Mouse (Mus musculus): ENCODE data around the gene Edn2. TPM values are rescaled to one million over a fixed set of nuclear protein-coding genes. Genes with fewer than 3 reads are reported as not detected.
A peak's percentile ranks its signal among the peaks of the same experiment; 100 is the strongest.

The Edn2 gene
- total RNA-seq (2021): not detected
- long read RNA-seq, experiment 1, partial matches to known transcripts: 0 of 1 reads
- long read RNA-seq, experiment 1, other reads (novel, unspliced or antisense): 0 of 1 reads
- long read RNA-seq, experiment 2: 0 reads

DNA sequence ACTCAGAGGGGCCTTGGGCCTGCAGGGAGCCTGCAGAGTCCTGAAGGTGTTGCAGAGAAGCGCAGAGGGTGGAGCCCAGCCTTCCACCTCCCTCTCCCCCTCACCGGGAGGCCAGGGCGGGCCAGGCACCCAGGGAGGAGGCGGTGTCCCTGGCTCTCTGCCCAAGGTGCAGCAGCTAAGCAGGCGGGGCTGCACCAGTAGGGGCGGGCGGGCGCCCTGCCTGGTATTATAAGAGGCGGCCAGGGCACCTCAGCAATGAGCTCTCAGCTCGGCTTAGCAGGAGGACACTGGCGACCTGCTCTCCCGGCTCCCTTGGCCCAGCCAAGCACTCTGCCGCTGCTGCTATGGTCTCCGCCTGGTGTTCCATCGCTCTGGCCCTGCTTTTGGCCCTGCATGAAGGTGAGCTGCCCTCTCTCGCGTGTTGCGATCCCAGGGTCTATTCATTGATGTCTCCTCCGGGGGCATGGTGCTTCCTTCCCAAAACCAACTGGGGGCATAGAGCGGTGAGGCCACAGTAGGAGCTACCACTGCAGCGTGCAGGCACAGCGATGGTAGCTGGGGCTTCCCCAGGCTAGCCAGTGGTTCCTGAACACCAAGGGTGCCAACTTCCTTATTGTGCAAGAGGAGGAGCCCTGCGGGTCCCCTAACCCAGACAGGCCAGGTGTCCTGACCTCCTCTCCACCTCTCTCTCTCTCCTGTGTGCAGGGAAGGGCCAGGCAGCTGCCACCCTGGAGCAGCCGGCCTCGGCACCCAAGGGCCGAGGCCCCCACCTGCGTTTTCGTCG, at the start of gene Edn2:
Edn2 (plus strand) TSS at position 41 of the 784 bp plus-strand sequence.
- no peak for DNase-seq (ENCODE audit: low spot score in 2 of 2)

DNA sequence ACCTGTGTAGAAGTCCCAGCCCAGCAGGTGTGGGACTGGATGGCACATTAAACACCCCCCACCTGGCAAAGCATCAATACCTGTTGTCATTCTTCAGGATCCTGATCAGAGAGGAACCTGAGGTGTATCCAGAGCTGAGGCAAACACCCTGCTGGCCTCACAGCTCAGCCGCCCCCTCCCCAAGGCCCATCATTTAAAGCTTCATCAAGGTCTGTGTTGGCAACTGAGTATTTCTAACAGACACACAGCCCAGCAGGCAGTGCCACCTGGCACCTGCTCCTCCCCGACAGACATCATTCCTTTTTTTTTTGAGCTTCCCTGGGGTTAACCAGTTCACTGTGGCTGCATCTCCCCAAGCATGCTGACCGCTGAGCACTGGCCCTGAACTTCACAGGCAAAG, 45.5 kb upstream of the Edn2 start:
- no peak for DNase-seq (ENCODE audit: low spot score in 2 of 2)

DNA sequence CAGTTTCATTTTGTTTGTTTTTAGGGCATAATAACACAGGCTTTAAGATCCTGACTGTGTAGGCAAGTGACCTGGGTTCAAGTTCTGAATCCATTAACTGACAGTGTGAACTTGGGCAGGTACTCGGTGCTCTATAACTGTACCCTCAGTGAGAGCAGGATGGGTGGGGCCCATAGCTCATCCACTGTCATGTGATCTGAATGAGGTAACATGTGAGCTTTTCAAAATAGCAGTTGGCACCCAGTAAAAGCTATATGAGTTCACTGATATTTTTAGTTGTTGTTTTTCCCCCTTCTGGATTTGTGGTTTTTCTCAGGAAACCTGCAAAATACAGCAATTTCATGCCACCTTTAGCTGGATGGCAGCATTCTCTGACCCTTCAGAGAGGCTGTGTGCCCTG, 44.7 kb upstream of the Edn2 start:
- no peak for DNase-seq (ENCODE audit: low spot score in 2 of 2)

DNA sequence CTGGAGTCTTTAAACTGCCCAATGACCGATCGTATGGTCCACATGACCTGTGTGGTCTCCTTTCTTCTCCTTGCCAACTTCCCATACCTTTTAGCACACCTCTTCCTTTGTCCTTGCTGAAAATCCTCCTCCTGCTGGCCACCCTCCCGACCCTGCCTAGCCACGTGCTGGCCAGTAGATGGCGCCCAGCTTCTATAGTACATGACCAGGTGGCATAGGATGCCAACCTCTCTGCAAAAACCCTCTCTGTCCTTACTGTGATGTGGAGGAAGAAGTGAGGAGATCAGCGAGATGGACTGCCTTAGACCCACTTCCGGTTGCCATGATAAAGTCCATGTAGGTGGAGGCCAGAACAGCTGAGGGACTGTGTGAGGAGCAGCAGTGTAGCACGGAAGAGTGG, 40.7 kb upstream of the Edn2 start:
- DNase-seq (ENCODE audit: low spot score in 2 of 2): peak in 1 of 2 experiments; percentile 60

DNA sequence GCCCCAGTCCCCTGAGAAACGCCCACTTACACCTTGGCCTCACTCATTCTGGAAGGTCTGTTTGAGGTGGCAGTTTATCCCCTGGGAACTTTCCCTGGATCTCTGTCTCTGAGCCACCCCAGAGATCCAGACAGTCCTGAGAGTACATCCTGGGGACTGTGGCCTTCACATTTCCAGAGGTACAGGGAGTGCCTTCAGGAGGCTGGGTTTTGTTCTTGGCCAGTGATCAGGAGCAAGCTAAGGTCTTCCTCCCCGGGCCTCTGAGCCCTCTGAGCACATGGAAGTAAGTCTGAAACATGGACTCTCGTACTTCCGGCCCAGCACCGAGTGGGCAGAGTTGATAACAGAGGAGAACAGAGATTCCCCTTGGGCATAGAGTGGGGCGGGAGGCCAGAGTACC, 36.4 kb upstream of the Edn2 start:
- DNase-seq (ENCODE audit: low spot score in 2 of 2): no peak

DNA sequence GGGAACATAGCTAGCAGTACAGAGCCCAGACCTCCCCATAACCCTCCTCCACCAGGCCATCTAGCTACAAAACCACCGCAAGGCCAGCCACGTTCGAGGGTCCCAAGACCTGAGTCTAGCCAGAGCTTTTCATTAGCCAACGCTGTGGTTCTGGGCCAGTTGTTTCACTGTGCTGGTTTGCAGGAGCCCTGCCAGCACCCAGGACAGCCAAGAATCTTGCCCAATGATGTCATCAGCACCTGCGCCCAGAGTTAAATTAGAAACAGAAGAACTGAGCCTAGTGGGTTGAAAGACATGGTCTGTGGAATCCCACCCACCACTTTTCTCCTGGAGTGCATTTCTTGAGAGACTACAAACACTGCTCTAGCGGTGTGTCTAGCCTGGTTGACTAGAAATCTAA, 35.0 kb upstream of the Edn2 start:
- DNase-seq (ENCODE audit: low spot score in 2 of 2): peak in 1 of 2 experiments; percentile 43

DNA sequence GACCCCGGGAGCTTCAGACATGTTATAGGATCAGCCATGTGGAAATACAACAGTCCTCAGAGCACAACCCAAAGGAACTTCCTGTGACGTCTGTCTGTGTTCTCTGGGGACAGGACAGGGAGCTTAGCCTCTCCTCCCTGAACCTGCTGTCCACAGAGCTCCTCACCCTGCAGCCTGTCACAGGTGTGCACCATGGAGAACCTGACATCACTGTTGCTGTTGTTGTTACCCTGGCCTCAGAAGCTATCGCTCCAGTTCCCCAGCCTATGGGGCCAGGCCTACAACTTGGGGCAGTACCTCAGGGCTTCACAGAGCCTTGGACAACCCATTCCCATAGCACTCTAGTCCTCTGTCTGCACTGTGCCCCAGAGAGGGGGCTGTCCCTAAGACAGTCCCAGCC, 33.7 kb upstream of the Edn2 start:
- no peak for DNase-seq (ENCODE audit: low spot score in 2 of 2)

DNA sequence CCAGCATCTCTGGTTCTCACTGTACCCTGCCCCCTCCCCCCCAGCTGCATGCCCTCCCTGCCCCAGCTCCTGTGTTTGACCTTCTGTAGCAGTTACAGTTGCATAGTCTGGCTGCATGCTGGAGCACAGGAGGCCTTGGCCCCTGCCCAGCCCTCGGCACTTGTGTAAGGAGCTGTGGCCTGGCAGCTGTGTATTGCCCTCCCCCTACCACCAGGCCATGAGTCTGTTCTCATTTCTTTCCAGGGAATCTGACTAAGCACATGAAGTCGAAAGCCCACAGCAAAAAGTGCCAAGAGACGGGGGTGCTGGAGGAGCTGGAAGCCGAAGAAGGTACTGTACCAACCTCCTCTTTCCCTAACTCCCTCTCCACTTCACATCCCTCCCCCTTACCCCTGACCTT, 33.0 kb upstream of the Edn2 start:
- DNase-seq (ENCODE audit: low spot score in 2 of 2): peak in 1 of 2 experiments; percentile 52

DNA sequence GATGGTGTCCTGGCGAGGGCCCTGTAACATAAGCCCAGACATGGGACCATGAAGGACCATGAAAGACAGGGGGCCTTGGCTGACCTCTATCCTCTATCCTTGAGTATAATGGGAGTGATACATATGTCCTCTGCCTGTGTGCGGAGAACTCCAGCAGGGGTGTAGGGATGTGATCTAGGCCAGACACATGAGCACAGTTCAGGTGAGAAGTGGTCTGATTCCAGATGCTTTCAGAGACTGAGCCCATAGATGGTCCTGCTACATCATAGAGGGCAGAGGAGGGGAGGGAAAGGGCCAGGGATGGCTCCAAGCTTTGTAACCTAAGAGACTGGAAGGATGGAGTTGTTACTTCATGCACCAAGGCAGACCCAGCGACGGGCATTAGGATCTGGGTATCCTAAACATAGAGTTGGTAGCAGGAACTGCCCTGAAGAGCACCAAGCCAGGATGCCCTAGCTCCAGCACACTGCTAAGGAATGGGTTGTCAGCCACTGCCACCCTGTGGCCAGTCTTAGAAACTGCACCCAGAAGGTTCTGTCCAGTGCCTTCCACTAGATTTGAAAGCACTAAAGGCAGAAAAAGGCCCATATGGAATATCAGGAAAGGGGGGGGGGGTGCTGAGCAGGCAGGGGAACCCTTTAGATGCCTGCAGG, 31.6 kb upstream of the Edn2 start:
- no peak for DNase-seq (ENCODE audit: low spot score in 2 of 2)

DNA sequence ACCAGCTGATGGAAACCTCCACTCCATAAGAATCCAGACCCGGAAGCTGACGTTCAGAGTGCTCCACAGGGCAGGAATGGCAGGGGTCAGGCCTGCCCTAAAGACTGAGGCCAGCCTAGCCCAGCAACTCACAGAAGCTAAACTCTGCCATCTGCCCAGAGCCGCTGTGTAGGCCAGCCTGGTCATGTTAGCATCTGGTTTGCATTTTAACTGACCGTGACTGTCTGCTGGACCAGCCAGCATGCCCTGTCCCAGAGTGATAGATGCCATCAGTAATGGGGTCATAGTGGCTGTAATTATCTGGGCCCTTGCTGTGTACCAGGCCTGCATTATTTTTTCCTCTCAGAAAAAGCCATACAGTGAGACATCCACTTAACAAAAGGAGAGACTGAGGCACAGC, 30.1 kb upstream of the Edn2 start:
- DNase-seq (ENCODE audit: low spot score in 2 of 2): no peak

DNA sequence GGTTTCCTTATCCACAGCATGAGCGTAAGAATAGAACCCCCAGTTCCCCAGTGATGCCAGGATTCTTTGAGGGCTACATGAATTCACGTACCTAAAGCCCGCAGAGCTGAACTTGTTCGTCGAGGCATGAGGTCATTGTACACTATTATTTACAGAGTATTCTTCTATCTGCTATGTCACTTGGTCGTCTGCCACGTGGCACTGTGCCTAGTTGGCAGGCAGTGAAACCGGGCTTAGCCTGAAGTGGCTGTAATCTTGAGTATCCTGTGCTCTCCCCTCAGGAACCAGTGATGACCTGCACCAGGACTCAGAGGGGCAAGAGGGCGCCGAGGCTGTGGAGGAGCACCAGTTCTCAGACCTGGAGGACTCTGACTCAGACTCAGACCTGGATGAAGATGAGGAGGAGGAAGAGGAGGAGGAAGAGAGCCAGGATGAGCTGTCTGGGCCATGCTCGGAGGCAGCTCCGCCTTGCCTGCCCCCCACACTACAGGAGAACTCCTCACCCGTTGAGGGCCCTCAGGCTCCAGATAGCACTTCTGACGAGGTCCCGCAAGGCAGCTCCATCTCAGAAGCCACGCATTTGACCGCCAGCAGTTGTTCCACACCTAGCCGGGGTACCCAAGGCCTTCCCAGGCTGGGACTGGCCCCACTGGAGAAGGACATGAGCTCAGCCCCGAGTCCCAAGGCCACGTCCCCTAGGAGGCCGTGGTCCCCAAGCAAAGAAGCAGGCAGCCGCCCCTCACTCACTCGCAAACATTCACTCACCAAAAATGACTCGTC, 29.4 kb upstream of the Edn2 start:
- DNase-seq (ENCODE audit: low spot score in 2 of 2): peak; percentile 45 to 65

DNA sequence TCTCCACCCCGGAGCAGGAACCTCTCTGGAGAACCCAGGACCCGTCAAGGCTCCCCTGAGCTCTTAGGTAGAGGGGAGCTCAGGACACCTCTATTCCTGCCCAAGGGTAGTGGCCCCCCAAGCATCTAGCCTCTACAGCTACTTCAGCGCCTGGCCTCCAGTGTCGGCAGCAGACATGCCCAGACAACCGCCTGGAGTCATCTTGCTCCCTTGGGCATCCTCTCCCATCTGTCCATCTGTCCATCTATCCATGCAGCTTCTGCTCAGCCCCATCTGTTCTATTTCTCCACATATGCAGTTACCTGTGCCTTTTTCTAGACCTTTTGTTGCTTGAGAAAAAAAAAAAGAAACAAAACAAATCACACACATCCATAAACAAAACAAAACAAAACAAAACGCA, 26.8 kb upstream of the Edn2 start:
- no peak for DNase-seq (ENCODE audit: low spot score in 2 of 2)

DNA sequence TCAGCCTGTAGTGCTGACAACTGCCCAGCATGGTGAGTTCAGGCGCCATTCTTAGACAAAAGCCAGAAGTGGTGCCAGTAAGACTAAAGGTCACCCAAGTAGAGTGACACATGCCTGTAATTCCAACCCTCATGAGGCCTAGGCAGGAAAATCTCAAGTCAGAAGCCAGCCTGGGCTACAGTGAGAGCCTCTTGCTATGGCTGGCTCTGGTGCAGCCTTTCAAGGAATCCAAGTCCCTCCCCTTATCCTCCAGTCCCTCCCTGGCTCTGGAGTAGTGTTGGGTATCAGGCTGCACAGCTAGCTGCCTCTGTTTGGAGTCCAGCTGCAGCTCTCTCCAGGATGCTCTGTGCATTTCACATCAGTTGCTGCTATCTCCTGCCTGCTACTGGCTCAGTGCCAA, 19.2 kb upstream of the Edn2 start:
- no peak for DNase-seq (ENCODE audit: low spot score in 2 of 2)

DNA sequence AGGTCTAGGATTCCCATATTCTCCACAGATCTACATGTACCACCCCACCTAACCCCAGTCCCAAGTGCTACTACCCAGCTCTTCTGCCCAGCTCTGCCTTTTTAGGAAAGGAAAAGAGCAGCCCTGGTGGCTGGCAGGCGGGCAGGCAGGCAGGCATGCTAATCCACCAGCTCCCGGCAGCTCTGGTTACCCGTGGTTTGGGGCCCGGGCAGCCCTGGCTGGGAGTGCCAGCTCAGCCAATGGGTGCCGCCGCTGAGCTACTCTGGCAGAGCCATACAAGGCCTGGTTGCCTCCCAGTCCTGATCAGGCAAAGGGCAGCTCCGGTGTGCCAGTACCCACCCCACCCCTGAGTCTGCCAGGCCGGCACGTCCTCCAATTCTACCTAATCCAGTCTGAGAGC, 18.1 kb upstream of the Edn2 start:
- DNase-seq (ENCODE audit: low spot score in 2 of 2): no peak

DNA sequence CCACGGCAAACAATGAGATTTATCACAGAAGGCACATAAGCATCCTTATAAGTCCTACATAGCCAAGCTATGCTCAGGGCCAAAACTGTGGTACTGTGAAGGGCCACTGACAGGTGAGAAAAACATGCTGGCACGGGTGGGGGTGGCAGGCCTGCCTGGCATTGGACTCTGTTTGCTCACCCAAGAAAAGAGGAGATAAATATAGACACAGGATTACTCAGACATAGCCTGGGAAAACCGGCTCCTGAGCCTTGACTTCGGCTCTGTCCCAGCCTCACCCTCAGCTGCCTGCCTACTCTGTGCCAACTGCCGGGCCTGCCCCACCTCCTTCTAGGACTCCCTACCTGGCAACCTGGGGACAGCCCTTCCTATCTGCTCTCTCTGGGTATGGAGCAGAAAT, 16.7 kb upstream of the Edn2 start:
- no peak for DNase-seq (ENCODE audit: low spot score in 2 of 2)

DNA sequence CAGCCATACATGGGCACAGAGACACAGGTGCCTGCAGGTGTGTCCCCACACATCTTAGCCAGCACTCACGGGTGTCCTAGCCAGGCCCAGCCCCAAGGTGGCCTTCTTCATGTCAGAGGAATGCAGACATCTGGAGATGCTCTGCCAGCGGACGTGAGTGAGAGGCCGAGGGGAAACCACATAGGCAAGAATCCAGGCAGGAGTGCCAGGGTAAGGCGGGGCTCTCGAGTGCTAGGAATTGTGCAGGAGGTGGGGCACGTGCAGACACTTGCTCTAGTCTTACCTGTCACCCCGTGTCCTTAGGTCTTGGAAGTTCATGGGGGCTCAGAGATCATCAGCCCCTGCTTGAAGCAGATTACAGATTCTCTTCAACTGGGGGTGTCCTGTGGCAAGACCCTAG, 15.1 kb upstream of the Edn2 start:
- no peak for DNase-seq (ENCODE audit: low spot score in 2 of 2)

DNA sequence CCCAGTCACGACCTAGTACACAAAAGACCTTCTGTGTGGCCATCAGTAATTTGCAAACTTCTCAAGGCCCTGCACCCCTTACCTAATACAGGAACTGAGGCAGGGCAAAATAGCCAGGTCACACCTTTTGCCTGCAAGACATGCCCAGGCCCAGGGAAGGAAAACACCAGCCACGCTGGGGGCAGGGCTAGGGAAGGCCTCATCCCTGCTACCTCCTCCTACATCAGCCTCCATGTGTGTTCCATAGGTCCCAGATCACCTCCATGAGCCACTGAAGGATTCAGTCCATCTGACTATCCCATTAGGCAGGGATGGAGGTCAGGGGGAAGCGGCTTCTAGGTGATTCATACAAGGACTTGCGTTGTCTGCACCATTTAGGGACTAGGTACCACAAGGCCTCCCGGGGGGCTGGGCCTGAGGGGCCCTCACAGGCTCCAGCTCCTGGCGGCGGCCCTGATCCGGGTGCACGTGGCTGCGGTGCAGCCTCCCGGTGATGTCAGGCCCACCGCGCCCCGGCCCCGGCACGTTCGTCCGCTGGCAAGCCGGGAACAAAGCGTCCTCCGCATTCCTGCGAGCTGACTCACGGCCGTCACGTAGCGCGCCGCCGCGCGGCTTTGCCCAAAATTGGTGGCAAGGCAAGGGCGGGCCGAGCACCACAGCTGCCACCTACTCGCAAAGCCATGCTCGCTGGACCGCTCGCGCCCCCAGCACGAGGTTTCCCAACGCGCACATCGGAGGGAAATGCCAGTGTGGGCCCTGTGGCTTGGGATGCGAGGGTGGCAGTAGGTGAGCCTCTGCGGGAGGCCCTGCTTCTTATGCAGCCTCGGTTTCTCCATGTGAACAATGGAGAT, 12.5 kb upstream of the Edn2 start:
- DNase-seq (ENCODE audit: low spot score in 2 of 2): peak in 1 of 2 experiments; percentile 82

DNA sequence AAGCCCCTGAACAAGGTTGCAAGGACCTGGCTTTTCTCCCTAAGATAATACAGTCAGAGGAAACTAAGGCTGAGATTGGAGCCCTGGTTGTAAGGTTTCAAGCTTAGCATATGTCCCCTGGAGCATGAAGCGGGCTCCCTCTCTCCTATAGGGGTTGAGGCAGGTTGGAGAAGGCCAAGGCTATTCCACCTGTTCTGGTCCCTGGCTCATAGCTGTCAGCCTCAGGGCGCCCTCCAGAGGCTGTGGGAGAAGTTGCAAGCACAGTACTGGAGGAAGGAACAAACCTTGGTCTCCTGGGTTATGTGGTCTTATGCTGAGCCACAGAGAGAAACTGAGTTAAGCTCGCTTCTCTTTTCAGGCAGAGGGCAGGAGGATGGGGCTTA, 11.9 kb upstream of the Edn2 start:
- DNase-seq (ENCODE audit: low spot score in 2 of 2): no peak

DNA sequence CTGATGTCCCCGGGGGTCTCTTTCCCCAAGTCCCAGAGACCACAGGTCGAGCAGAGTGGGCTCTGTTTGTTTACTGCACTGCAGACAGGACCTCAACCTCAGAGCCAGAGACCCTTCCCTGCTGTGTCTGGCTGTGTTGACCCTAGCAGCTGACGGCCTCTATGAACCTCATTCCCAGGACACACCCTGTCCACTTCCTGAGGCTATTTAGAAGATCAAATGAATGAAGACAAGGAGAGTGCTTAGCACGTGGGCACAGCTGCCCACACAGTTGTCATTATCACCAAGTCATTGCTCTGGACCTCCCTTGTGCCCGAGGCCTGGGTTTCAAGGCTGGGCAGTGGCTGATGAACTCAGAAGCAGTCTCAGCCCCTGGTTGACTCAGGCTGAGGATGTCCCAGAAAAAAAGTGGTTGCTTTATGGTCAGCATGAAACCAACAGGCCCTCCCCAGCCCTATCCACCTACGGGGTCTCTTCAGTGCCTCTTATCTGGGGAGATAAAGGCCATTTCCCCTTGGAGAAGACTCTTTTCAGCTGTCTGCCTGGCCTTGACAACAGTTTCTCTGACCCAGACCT, 10.6 kb upstream of the Edn2 start:
- no peak for DNase-seq (ENCODE audit: low spot score in 2 of 2)

DNA sequence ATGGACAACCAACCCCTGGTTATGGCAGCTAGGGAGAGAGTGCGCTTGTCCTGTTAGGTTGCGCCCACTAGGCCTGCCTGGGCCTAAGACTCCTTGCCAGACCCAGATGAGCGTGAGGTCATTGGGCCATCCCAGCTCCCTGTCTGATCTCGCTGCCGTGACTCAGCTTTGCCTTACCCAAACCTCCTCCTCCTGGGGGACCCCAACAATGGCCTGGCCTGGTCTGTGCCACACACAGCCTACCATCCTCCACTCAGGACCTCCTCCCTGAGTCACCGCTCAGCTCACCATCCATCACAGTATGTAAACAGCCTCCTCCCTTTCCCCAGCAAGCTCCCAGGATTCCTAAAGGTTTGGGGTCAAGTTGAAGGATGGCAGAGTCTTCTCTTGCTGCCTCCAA, 9.1 kb upstream of the Edn2 start:
- DNase-seq (ENCODE audit: low spot score in 2 of 2): no peak

DNA sequence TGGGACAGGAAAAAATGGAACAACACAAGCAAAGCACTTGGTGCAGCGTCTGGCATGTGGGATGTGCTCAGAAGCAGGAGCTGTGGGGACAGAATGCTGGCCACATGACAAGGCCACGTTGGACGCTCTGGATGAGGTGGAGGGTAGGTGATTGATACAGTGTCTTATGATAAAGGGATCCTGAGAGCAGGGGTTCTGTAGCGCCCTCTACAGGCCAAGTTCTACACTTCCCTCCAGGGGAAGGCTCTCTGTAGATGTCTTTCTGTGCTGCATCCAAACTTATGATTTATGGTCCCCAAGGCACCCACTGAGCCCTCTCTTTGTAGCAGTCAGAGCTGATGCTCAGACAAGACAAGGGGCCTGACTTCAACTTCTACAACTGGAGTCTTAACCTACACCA, 8.4 kb upstream of the Edn2 start:
- no peak for DNase-seq (ENCODE audit: low spot score in 2 of 2)

Measured in gastrocnemius, postnatal 4 days (tissue).